Mouse (Mus musculus) megakaryocyte, embryonic 14.5 days (primary cell): ENCODE data around the gene Calm3.

Source experiments
- FLI1 ChIP-seq: IDR thresholded peaks from 2 replicates; pipeline ENCODE4 v1.6.1; 2012; ENCODE audit warnings: low read length, inconsistent platforms, mixed read lengths
- GATA1 ChIP-seq: IDR thresholded peaks from 3 replicates; pipeline ENCODE4 v1.6.1; 2012; ENCODE audit warnings: mixed read lengths, low read length, inconsistent platforms, borderline replicate concordance

GRCm38 (mm10) chr7:16956410-16957265, 32.7 kb upstream of the Calm3 start:
- no peak for TF ChIP-seq GATA1
- no peak for TF ChIP-seq FLI1
